Mouse (Mus musculus): Measurements from ENCODE around the gene D5Ertd579e.

- TF ChIP-seq CTCF (IDR thresholded peaks at IDR 0.05; ENCODE audit: insufficient read depth, low read depth, low read length): no peak
- no peak for TF ChIP-seq POLR2A (IDR thresholded peaks at IDR 0.05; ENCODE audit: insufficient read depth, low read depth, low read length)
Observed at GRCm38 (mm10) chr5:36724274-36724673, 28.4 kb upstream of the D5Ertd579e start.
